Mouse (Mus musculus) brain, embryonic 14.5 days (tissue): Measurements from ENCODE around the gene Fpr2.

ENCODE experiments used
- CTCF ChIP-seq: fragments of 200-500 bp; IDR thresholded peaks from 2 replicates; pipeline ENCODE4 v1.5.1; 2012; ENCODE audit warnings: inconsistent platforms, mild to moderate bottlenecking, moderate library complexity, borderline replicate concordance; ENCODE audit not compliant: insufficient read depth, insufficient read length; ENCODE audit errors: extremely low read depth
- POLR2A ChIP-seq: fragments of 200-500 bp; IDR thresholded peaks from 2 replicates; pipeline ENCODE4 v1.6.1; 2012; ENCODE audit warnings: mild to moderate bottlenecking, inconsistent platforms, borderline replicate concordance; ENCODE audit not compliant: poor library complexity, insufficient read depth, insufficient read length, severe bottlenecking; ENCODE audit errors: extremely low read depth

DNA sequence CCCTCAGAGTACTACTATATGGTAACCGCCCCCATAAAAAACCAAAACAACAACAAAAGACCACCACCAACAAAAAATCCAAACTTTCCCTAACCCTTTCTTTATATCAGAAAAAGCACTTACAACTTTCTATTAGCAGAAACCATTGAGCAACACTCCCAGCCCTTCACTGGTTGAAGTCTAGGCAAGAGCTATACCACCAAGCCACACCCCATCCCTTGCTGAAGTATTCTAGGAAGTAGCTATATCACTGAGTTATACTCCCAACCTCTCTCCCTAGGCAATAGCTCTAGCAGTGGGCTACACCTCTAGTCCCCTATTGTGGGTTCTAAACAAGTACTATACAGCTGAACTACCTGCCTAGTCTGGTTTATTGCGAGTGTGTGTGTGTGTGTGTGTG, 48.3 kb upstream of the Fpr2 start:
- TF ChIP-seq CTCF (no peak), POLR2A (no peak)
